Mouse (Mus musculus) bone marrow macrophage, adult 2 months (primary cell): ENCODE results near the gene Phldb1.

ENCODE experiments used
- CTCF ChIP-seq: IDR thresholded peaks from 2 replicates; pipeline ENCODE4 v1.5.1; 2012; ENCODE audit warnings: low read depth, mild to moderate bottlenecking, low read length, moderate library complexity
- POLR2A ChIP-seq: IDR thresholded peaks from 2 replicates; pipeline ENCODE4 v1.6.1; 2012; ENCODE audit warnings: mild to moderate bottlenecking, low read depth, low read length, borderline replicate concordance

DNA sequence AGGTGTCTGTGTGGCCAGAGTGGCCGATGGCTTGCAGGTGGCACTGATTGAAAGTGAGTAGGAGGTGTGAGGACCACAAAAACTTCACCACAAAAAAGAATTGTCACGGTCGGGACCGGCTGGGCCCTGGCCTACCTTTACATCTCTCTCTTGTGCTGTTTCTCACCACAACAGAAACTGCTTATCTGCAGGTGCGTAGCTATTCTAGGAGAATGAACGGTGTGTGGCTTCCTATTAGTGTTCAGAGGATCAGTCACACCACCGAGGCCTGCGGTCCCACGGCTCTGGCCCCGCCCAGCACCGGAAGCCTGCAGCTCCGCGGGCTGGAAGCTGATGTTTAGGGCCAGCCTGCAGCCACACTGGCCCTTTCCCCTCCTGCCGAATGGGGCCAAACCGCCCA, 89.1 kb downstream of the Phldb1 start:
- TF ChIP-seq CTCF (no peak), POLR2A (no peak)
